Mouse (Mus musculus) right cerebral cortex, postnatal 10 days (tissue): ENCODE measurements around the gene Sphk1.

Source experiments
- DNase-seq, 2 experiments: peaks; one replicate each; pipeline ENCODE4 v3.0.0; 2021; ENCODE audit warnings: low spot score in 2 of 2

The Sphk1 gene

GRCm38 (mm10) chr11:116536685-116537084 lies 6.0 kb downstream of the Sphk1 start:
- DNase-seq: no peak

GRCm38 (mm10) chr11:116537388-116537787 lies 6.7 kb downstream of the Sphk1 start:
- no peak for DNase-seq

GRCm38 (mm10) chr11:116538142-116538735 lies 7.5 kb downstream of the Sphk1 start:
- DNase-seq: no peak

- no peak for DNase-seq
Observed at GRCm38 (mm10) chr11:116541183-116541582, 10.5 kb downstream of the Sphk1 start.

- DNase-seq: peak in 1 of 2 experiments; percentile 57
Observed at GRCm38 (mm10) chr11:116543110-116543509, 12.4 kb downstream of the Sphk1 start.

- DNase-seq: peak in 1 of 2 experiments; percentile 42
Observed at GRCm38 (mm10) chr11:116547296-116548060, 16.8 kb downstream of the Sphk1 start.

GRCm38 (mm10) chr11:116548780-116549179 lies 18.1 kb downstream of the Sphk1 start:
- no peak for DNase-seq

GRCm38 (mm10) chr11:116549273-116550038 lies 18.7 kb downstream of the Sphk1 start:
- DNase-seq: peak in 1 of 2 experiments; percentile 19

- no peak for DNase-seq
Observed at GRCm38 (mm10) chr11:116550748-116551147, 20.0 kb downstream of the Sphk1 start.

GRCm38 (mm10) chr11:116552194-116552593 lies 21.5 kb downstream of the Sphk1 start:
- DNase-seq: no peak

GRCm38 (mm10) chr11:116554171-116554878 lies 23.6 kb downstream of the Sphk1 start:
- no peak for DNase-seq

- no peak for DNase-seq
Observed at GRCm38 (mm10) chr11:116555572-116555971, 24.8 kb downstream of the Sphk1 start.

GRCm38 (mm10) chr11:116556308-116556707 lies 25.6 kb downstream of the Sphk1 start:
- DNase-seq: no peak

- no peak for DNase-seq
Observed at GRCm38 (mm10) chr11:116565283-116566041, 34.7 kb downstream of the Sphk1 start.

- DNase-seq: no peak
Observed at GRCm38 (mm10) chr11:116567531-116567930, 36.8 kb downstream of the Sphk1 start.

- no peak for DNase-seq
Observed at GRCm38 (mm10) chr11:116570821-116571220, 40.1 kb downstream of the Sphk1 start.

GRCm38 (mm10) chr11:116571767-116572679 lies 41.3 kb downstream of the Sphk1 start:
- DNase-seq: no peak

- DNase-seq: peak; percentile 62 to 63
Observed at GRCm38 (mm10) chr11:116572756-116573543, 42.2 kb downstream of the Sphk1 start.

- no peak for DNase-seq
Observed at GRCm38 (mm10) chr11:116574486-116574885, 43.8 kb downstream of the Sphk1 start.
